Mouse (Mus musculus) thymus, postnatal 14 days (tissue): ENCODE results near the gene Dlg2.

Experiments used
- DNase-seq: peaks from one replicate; pipeline ENCODE4 v3.0.0; 2021

Dlg2 gene

GRCm38 (mm10) chr7:92427280-92427679 is 1950.8 kb downstream of the Dlg2 start:
- no peak for DNase-seq

- DNase-seq, result no peak
Observed at GRCm38 (mm10) chr7:92428629-92429028, 1952.2 kb downstream of the Dlg2 start.

- DNase-seq, result no peak
Observed at GRCm38 (mm10) chr7:92430254-92430653, 1953.8 kb downstream of the Dlg2 start.

GRCm38 (mm10) chr7:92437168-92437567 is 1960.7 kb downstream of the Dlg2 start:
- no peak for DNase-seq

- DNase-seq, result no peak
Observed at GRCm38 (mm10) chr7:92439503-92440487, 1963.3 kb downstream of the Dlg2 start.

- DNase-seq, result no peak
Observed at GRCm38 (mm10) chr7:92441611-92442010, 1965.1 kb downstream of the Dlg2 start.

GRCm38 (mm10) chr7:92442082-92442481 is 1965.6 kb downstream of the Dlg2 start:
- no peak for DNase-seq

GRCm38 (mm10) chr7:92447938-92448337 is 1971.5 kb downstream of the Dlg2 start:
- no peak for DNase-seq

GRCm38 (mm10) chr7:92448782-92449575 is 1972.5 kb downstream of the Dlg2 start:
- DNase-seq, result no peak

GRCm38 (mm10) chr7:92454176-92454575 is 1977.7 kb downstream of the Dlg2 start:
- DNase-seq, result no peak

- DNase-seq, result no peak
Observed at GRCm38 (mm10) chr7:92455927-92456326, 1979.5 kb downstream of the Dlg2 start.

- no peak for DNase-seq
Observed at GRCm38 (mm10) chr7:92457791-92458190, 1981.3 kb downstream of the Dlg2 start.

- DNase-seq, result no peak
Observed at GRCm38 (mm10) chr7:92458308-92458707, 1981.8 kb downstream of the Dlg2 start.

- no peak for DNase-seq
Observed at GRCm38 (mm10) chr7:92460578-92460977, 1984.1 kb downstream of the Dlg2 start.

GRCm38 (mm10) chr7:92461256-92461655 is 1984.8 kb downstream of the Dlg2 start:
- no peak for DNase-seq

GRCm38 (mm10) chr7:92463080-92463877 is 1986.8 kb downstream of the Dlg2 start:
- no peak for DNase-seq

GRCm38 (mm10) chr7:92464290-92464689 is 1987.8 kb downstream of the Dlg2 start:
- DNase-seq, result no peak

GRCm38 (mm10) chr7:92479143-92479542 is 2002.7 kb downstream of the Dlg2 start:
- no peak for DNase-seq

GRCm38 (mm10) chr7:92479748-92480147 is 2003.3 kb downstream of the Dlg2 start:
- no peak for DNase-seq

- DNase-seq, result no peak
Observed at GRCm38 (mm10) chr7:92483346-92483745, 2006.9 kb downstream of the Dlg2 start.

- DNase-seq, result no peak
Observed at GRCm38 (mm10) chr7:92485881-92486710, 2009.6 kb downstream of the Dlg2 start.

- no peak for DNase-seq
Observed at GRCm38 (mm10) chr7:92486878-92487277, 2010.4 kb downstream of the Dlg2 start.
